Mouse (Mus musculus): ENCODE data around the gene Glod4.

DNA sequence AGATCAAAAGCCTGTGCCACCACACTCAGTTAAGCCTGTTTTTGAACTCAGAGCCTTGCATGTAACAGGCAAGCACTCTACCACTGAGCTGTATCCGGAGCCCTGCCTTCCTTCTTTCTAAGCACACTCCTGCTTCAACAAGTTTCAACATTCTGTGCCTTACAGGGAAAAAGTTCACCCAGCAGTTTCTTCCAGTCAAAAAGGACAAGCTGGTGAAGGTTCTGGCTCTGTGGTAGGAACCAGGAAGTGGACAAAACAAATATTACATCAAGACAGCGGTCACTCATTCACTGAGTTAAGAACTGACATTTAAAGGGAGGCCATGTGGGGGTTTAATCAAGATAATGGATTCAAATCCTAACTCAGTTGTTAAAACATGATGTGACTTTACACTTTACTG, 28.5 kb downstream of the Glod4 start:
- TF ChIP-seq CTCF (IDR thresholded peaks at IDR 0.05; ENCODE audit: extremely low read depth, insufficient read length, insufficient replicate concordance, low read depth, low read length) (no peak), POLR2A (IDR thresholded peaks at IDR 0.05; ENCODE audit: low read depth, low read length) (no peak)

Data from small intestine, adult 2 months (tissue).